In the genomic region with DNA sequence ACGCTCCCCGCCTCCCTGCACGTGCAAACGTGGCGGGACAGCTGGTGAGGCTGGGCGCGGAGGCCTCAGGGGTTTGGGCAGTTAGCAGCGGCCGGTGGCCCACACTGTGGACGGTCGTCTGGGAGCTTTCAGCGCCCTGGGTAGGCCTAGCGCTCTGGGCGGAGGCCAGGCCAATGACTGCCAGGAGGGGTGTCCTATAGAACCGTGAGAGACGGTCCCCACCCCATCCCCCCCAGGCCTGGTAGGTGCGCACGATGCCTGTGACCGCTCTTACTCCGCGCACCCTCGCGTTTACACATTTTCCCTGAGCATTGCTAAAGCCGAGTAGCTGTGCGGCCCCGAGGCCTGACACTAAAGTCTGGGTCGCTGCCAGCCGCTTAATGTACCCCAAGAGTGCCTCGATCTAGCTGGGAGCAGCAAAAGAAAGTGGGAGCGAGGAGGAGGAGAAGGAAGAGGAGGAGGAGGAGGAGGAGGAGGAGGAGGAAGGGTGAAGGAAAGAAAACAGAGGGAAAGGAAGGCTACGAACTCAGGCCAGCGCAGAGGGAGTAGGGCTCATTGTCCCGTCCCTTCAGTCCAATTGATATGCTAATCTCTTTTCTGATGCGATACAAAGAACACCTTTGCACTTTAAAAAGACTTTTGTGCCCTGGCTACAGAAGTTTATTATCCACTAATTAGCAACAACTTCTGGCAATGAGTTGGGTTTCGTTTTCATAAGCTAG, we compare ENCODE assay signal across 10 mouse cellular contexts.
DNase-seq lines count a peak whose midpoint lies in the region; ATAC-seq and TF ChIP-seq lines count a peak whose summit lies in the region.
"Had no signal": no experiment of that assay in that cellular context is flagged by ENCODE, and none has a peak within 500 bp of the region (broad histone marks: within the 10 kb centered on the region; RNA-seq: fewer than 3 reads in every experiment).

No protein-coding gene starts in this region.

- peaks cover 7 to 10% of the 10 kb centered on the region in 2 experiments; a peak in 2 of 4 replicates for H3K4me1 ChIP-seq in heart, embryonic 14.5 days (ENCODE audit: control insufficient read depth in 2 of 2, insufficient read depth in 2 of 2, low read length in 2 of 2)
- peaks cover 12% of the 10 kb centered on the region for H3K4me1 ChIP-seq in forebrain, embryonic 11.5 days (replicated peaks; ENCODE audit: control insufficient read depth, insufficient read depth, low read length)
- H3K4me1 ChIP-seq in liver, embryonic 14.5 days (replicated peaks; ENCODE audit: control insufficient read depth in 2 of 2, insufficient read depth in 2 of 2, low read length in 1 of 2) = no peaks in the 10 kb centered on the region
- peaks cover 3% of the 10 kb centered on the region; the same call in 1 of the 2 replicates for H3K4me1 ChIP-seq in small intestine, adult 2 months (ENCODE audit: control insufficient read depth, insufficient read depth, insufficient read length, low read length)

- H3K4me3 ChIP-seq in heart, embryonic 14.5 days (ENCODE audit: control insufficient read depth in 1 of 2, insufficient read depth in 1 of 2, low read depth in 1 of 2, low read length in 2 of 2) = peak overlapping the region; percentile 41 to 54
- H3K4me3 ChIP-seq in forebrain, embryonic 11.5 days (ENCODE audit: low read depth, low read length) = peak overlapping the region; percentile 52
- H3K4me3 ChIP-seq in liver, embryonic 14.5 days (ENCODE audit: insufficient read depth in 1 of 2, low read depth in 2 of 2, low read length in 2 of 2) = peak overlapping the region in 1 of 2 experiments; percentile 6; a peak in 1 of 4 replicates
- peak overlapping the region; percentile 18 for H3K4me3 ChIP-seq in small intestine, adult 2 months (ENCODE audit: low read depth, low read length)
- H3K4me3 ChIP-seq: erythroblast, embryonic 14.5 days had no signal

- DNase-seq in heart, postnatal 14 days = no peak
- DNase-seq in R1 (ENCODE audit: low read depth, low spot score) = peak; percentile 69
- DNase-seq in forebrain, embryonic 11.5 days (ENCODE audit: low spot score) = no peak
- DNase-seq in liver, embryonic 14.5 days (ENCODE audit: low read depth in 3 of 3, low spot score in 3 of 3) = no peak
- no peak for DNase-seq in urinary bladder, adult 2 months (ENCODE audit: low spot score)
- DNase-seq in gastrocnemius, postnatal 36 days = no peak

- no peak for TF ChIP-seq CTCF in liver, embryonic 14.5 days (IDR thresholded peaks at IDR 0.05; ENCODE audit: low read depth)
- TF ChIP-seq CTCF in small intestine, adult 2 months (IDR thresholded peaks at IDR 0.05; ENCODE audit: extremely low read depth, insufficient read length, insufficient replicate concordance, low read depth, low read length) = no peak

- H3K36me3 ChIP-seq in heart, embryonic 14.5 days (ENCODE audit: control insufficient read depth, insufficient read depth, low read length) = no peaks in the 10 kb centered on the region
- no peaks in the 10 kb centered on the region for H3K36me3 ChIP-seq in forebrain, embryonic 11.5 days (ENCODE audit: control insufficient read depth, insufficient read depth, low read length)
- H3K36me3 ChIP-seq in liver, embryonic 14.5 days (replicated peaks; ENCODE audit: control insufficient read depth, insufficient read depth, low read depth) = no peaks in the 10 kb centered on the region
- no peaks in the 10 kb centered on the region for H3K36me3 ChIP-seq in small intestine, adult 2 months (ENCODE audit: control insufficient read depth, insufficient read depth, low read length)

- no peak for TF ChIP-seq EP300 in liver, embryonic 14.5 days (IDR thresholded peaks at IDR 0.05; ENCODE audit: low read depth)

- 3% methylated on average over 35 of the region's 35 CpGs for WGBS in heart, embryonic 14.5 days
- under 1% methylated on average over 35 of the region's 35 CpGs for WGBS in forebrain, embryonic 11.5 days
- 3% methylated on average over 35 of the region's 35 CpGs for WGBS in liver, embryonic 14.5 days (ENCODE audit: insufficient replicate concordance)
- 9% methylated on average over 35 of the region's 35 CpGs for WGBS in small intestine, adult 2 months

- ATAC-seq in heart, embryonic 14.5 days (ENCODE audit: insufficient number of reproducible peaks, insufficient read depth, low FRiP score, low read depth) = peak; percentile 61; the same call in 1 of the 2 replicates
- peak; percentile 63 for ATAC-seq in forebrain, embryonic 11.5 days (replicated peaks; ENCODE audit: low FRiP score)
- no peak for ATAC-seq in liver, embryonic 14.5 days (ENCODE audit: insufficient read depth)

- H3K9me3 ChIP-seq in heart, embryonic 14.5 days (ENCODE audit: control insufficient read depth, low read length) = no peaks in the 10 kb centered on the region
- no peaks in the 10 kb centered on the region for H3K9me3 ChIP-seq in forebrain, embryonic 11.5 days (ENCODE audit: control insufficient read depth, low read length)
- no peaks in the 10 kb centered on the region for H3K9me3 ChIP-seq in liver, embryonic 14.5 days (ENCODE audit: control insufficient read depth, low read length)

- peak overlapping the region; percentile 58 for H3K9ac ChIP-seq in heart, embryonic 14.5 days (ENCODE audit: low read length)
- H3K9ac ChIP-seq in forebrain, embryonic 11.5 days (ENCODE audit: low read length) = peak overlapping the region; percentile 97
- H3K9ac ChIP-seq in liver, embryonic 14.5 days (replicated peaks) = no peak overlapping the region

- H3K4me2 ChIP-seq in heart, embryonic 14.5 days (ENCODE audit: low read length) = peak overlapping the region; percentile 97
- peak overlapping the region; percentile 97 for H3K4me2 ChIP-seq in forebrain, embryonic 11.5 days (ENCODE audit: low read depth, low read length, severe bottlenecking)
- H3K4me2 ChIP-seq in liver, embryonic 14.5 days (ENCODE audit: low read depth) = peak overlapping the region; percentile 40

- no peak for TF ChIP-seq POLR2A in small intestine, adult 2 months (IDR thresholded peaks at IDR 0.05; ENCODE audit: low read depth, low read length)

- H3K27me3 ChIP-seq in heart, embryonic 14.5 days (ENCODE audit: control insufficient read depth, insufficient read depth, low read length) = peaks cover 74% of the 10 kb centered on the region
- no peaks in the 10 kb centered on the region for H3K27me3 ChIP-seq in forebrain, embryonic 11.5 days (ENCODE audit: control insufficient read depth, insufficient read depth, low read length)
- peaks cover 55% of the 10 kb centered on the region for H3K27me3 ChIP-seq in liver, embryonic 14.5 days (ENCODE audit: control insufficient read depth, insufficient read depth, low read length)
- peaks cover 17% of the 10 kb centered on the region; the same call in 1 of the 2 replicates for H3K27me3 ChIP-seq in small intestine, adult 2 months (ENCODE audit: control insufficient read depth, insufficient read depth, low read length)
- H3K27me3 ChIP-seq: CH12.LX had no signal

- no peak overlapping the region for H3K27ac ChIP-seq in heart, embryonic 14.5 days (replicated peaks in 1 of 2; ENCODE audit: control insufficient read depth in 1 of 2, insufficient read depth in 1 of 2, low read depth in 2 of 2, low read length in 2 of 2)
- H3K27ac ChIP-seq in forebrain, embryonic 11.5 days (ENCODE audit: low read depth, low read length) = peak overlapping the region; percentile 99
- no peak overlapping the region for H3K27ac ChIP-seq in liver, embryonic 14.5 days
- H3K27ac ChIP-seq in small intestine, adult 2 months (ENCODE audit: insufficient read depth, low read depth, low read length) = peak overlapping the region; percentile 40; the same call in 1 of the 2 replicates

- intact Hi-C loops in heart, postnatal 14 days (cut with DNase I) = no loop called here
- intact Hi-C loops in gastrocnemius, postnatal 36 days (cut with DNase I) = no loop called here

Comparison
In these comparisons a context has a peak if more than half of its experiments do, and no peak if none do; other contexts are left out.
1. H3K27ac ChIP-seq: peak in forebrain, embryonic 11.5 days (single experiment) and small intestine, adult 2 months (single experiment); none in heart, embryonic 14.5 days (0 of 2) and liver, embryonic 14.5 days (single experiment).
2. H3K4me2 ChIP-seq: peak in every context shown above with its lines; median percentile 97 in heart, embryonic 14.5 days; 97 in forebrain, embryonic 11.5 days; 40 in liver, embryonic 14.5 days.